Mouse (Mus musculus) MEL-GATA-1-ER (cell line): Measurements from ENCODE around the gene Ctso.

Experiments
- DNase-seq: peaks from one replicate; pipeline ENCODE4 v3.0.0-alpha.2; 2012; ENCODE audit warnings: low read depth; ENCODE audit errors: extremely low read depth

Gene Ctso

DNA sequence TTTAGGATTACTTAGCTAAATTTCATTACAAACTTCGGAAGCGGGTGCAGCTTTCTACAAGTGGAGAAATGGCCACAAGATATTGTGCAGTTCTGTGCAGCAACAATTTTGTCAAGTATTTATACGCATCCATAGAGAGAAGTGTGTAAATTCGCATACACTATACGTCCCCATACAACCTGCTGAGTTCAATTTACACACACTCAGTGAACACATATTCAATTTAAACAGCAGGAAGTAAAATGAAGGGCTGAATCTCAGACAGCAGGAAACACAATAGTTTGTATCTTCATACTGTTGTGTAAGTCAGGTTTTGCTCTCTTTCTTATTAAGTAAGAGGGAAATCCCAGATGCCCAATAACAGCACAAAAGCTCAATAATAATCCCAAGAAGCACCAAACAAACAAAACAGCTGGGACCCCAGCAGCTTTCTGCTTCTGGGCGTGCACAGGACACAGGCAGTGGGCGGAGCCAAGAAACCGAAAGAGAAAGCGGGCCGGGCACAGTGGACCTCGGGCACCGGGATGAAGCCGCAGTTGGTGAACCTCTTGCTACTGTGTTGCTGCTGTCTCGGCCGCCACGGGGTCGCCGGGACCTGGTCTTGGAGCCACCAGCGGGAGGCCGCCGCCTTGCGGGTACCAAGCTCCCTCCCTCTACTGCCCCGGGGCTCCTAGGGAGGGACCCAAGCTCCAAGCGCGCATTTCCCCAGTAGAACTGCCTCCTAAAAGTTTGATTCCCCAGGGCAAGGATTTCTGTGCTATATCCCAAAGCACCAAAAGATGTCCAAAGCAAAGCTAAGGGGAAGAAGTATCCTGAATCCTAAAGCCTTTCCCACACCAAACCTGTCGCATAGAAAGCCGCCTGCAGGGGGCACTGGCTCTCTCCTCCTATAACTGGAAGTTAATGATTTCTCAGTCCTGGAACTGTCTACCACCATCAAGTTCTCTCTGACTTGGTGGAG is at the start of gene Ctso:
Gene Ctso (plus strand): TSS at position 461 of the 961 bp plus-strand sequence.
- DNase-seq, result peak; percentile 72

DNA sequence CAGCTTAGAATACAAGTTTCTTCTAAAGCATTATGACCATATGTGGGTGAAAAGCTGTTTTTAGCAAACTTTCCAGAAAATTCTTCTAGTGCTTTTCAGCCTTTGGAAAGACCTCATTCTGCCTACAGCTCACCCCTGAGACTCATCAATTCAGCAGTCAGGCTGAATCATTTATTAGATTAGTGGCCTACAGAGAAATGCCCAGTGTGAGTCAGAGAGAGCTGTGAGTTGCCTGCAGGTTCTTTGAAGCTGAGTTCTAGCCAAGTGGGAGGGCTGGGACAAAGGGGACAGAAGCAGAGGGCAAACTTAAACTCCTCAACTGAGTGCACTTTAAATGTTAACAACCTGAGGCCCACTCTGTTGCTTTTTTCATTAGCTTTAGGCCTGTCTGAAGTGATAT is 48.5 kb upstream of the Ctso start:
- no peak for DNase-seq

DNA sequence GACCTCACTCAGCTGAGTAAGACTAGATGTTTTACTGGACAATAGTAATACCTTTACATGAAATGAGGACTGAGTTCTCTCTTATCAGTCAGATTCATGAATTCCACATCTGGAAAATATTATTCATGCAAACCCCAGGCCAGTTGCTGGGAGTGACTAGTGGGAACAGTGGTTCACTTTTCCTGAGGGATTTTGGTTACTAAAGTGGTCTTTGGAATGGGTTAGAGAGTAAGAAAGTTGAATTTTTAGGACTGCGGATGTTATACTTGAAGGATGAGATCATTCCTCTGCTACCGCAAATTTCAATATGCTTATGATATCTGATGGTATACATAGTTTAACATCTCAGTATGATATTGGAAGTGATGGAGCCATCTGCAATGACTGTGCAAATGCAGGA is 46.8 kb upstream of the Ctso start:
- no peak for DNase-seq

DNA sequence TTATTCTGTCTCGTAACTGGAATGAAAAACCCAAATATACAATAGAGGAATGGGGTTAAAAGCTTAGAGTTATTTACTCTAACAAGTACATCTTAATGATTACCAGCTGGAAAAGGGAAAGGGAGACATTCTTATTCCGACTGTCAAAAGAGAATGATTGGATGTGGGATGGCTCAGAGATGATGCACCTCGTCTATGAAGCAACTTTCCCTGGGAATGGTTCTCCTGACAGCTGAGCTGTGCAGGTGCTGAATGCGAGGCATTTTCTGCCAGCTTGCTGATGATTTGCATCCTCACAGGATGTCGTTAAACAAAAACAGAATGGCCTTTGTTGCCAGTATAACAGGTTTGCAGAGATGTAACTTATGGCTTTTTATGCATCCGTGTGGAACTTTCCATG is 43.3 kb upstream of the Ctso start:
- no peak for DNase-seq

DNA sequence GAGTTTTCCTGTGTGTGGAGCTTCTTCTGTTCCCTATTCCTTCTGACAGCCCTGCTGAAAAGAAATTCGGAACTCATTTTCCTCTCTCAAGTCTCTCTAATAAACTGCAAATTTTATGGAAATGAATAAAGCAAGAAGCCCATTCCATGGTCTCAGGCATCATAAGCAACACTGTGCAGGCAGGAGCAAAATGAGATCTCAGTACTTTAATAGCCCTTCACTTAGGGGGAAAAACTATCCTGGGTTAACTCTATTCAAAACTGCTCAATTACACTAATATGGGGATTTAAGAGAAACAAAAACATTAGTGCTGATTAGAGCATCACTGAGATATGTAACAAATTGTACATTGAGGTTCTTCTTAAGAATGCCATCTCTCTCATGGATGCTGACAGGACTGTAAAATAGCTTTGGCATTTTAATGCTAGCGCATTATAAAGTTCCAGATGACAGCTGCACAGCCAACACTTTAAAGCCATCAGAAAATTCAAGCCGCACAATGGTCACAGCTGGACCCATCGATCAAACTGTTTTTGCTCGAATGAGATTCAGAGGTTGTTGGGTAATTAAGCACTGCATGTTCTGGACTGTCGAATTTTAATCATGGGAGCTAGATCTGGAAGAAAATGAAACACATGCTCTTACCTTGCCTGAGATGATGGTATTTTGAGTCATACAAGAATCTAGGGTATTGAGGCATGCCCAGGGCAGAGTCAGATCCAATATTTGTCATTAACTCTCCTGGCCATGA is 21.9 kb upstream of the Ctso start:
- DNase-seq, result no peak

DNA sequence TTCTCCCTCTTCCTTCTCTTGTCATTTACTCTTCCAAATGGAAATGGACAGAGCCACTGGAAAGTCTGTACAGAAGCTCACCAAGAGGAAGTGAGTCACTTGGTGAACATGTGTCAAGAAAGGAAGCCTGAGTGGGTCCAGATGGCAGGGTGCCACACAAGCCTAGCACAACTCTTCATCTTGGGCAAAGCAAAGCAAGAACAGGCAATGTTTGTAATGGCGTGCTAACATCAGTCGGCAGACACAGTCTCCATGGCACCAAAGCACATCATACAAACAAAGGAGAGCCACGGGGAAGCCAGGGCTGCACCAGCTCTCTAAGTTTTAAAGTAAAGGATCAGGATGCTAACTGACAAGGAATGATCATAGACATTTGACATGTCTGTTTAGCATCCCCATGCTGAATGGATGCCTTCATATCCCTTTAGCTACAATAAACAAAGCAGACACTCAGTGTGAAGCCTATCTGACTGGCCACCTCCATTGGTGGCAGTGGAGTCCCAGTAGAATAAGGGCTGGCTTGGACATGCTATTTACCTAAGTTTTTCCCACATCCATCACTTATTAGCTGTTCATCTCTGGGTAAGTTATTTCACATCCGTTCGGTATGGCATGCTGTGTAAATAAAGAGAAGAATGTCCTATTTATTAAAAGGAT is 16.2 kb upstream of the Ctso start:
- DNase-seq, result no peak

DNA sequence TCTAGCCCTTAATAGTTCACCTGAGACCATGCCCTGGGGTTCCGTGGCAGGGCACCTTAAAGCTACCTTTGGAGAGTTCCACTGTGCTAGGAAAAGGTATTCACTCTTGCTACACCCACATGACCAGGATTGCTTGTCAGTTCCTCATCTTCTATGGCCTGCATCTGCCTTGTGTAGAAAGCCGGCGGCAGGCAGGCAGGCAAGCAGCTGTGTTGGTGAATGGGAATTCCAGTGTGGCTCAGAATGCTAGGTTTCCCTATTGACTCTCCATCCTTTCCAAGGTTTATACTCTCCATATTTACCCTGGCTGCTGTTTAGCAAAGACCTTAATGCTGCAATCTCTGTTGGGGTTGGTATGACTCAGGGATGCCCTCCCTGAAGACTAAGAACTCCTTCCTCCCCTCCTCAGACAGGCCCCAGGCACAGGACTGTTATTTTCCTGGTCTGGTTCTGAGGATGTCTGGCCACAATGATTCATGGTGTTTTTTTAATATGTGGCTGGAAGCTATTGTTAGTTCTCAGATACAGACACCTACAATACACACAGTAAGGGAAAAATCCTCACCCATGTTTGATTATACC is 15.0 kb upstream of the Ctso start:
- no peak for DNase-seq

DNA sequence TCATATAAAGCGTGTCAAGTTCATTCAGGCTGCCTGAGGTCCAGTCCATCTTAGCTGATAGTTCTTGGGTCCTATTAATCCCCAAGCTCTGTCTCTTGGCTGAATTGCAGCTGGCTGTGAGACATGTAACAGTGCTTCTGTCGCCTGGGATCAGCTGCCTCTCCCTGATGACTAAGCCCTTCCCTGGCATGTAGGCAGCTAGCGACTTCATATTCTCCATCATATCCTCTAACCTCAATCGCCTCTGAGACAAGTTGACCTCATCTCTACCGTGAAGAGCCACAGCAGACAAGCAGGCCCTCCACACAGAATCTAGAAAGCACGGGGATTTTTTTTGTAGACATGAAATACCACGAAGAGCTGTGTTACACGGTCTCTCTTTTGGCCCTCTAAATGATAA is 14.2 kb upstream of the Ctso start:
- no peak for DNase-seq

DNA sequence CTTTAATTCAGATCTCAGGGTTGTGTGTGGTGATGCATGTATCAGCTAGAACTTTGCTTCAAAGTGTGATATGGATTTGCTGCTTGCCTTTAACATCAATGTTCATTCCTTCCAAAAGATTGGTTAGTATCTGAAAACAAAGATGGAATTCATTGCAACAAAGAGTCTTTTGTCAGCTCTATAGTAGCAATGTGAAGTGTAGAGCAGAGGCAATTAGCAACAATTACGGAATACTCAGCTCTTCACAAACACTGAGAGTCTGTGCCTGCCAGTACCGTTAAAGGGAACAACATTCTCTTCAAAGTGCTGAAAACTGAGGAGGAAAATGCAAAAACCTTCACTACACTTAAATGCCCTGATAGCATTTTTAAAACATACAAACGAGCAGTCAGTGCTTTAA is 12.7 kb upstream of the Ctso start:
- no peak for DNase-seq

DNA sequence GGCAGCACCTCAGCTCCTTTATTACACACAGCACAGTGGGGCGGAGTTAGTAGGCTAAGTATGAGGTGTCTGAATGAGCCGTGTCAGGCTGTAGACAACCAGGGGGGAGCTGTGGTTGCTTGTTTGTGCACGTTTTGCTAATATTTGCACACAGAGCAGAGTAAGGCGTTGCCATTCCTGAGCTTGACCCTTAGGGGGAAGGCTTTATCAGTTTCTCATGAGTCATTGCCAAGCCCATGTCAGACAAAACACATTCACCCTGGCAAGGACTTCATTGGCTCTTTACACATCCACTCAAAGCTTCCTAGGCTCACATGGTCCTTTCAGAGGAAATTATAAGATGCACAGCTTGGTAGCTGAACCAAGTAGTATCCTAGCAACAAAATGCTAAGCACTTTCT is 9.5 kb upstream of the Ctso start:
- no peak for DNase-seq

DNA sequence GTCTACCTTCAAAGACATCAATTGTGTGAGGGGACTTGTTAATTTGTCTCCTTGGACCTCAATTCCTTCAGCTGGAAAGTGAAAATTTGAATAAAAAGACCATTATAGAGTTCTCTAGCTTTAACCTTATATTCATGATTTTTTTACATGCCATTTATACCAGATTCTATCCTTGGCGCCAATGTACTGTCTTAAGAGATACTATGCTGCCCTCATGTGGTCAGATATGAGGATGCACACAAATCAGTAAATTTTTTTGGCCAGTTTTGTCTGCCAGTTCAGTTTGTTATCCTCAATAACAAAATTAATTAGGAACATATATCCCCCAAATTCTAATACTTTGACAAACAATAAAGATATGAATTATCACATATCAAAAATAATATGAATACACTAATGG is 7.5 kb upstream of the Ctso start:
- DNase-seq, result peak; percentile 60

DNA sequence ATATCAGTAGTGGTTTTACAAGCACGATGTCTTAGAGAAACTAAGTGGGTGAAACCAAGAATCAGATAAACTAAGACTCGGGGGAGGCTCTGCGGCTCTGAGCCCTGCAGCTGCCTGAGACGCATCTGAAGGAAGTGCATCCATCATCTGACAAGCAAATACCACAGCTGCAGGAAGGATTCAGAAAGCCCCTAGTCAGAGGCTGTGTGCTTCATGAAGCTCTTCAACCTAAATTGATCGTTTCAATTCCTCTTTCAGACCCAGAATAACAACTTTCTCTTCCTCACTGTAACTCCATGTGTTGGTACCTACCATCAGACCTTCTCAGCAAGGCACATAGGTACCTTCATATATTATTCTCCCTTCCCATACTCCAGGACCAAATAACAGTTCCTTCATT is 6.5 kb upstream of the Ctso start:
- DNase-seq, result no peak

DNA sequence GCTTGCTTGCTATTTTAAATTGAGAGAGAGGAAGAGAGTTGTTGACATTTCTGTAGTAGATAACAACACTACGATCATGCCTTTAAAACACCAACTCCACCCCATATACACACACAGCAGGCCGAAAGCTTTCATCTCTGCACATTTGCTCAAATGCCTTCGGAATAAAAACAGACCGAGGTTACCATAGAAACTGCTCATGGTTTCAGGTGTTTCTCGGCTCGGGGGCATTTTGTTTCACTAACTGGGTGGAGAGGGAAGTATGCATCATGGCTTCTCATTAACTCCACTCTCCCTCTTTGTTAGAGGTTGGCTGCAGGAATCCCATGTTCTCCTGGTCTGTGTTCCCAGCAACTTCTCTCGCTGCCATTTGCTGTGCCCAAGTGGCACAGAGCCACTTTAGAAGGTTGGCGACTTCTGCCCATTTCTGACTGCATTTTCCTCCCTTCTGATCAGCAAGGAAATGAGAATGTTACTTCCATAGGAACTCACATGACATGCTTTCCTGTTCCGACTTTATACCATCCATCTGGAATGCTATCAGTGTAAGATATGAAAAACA is 5.6 kb upstream of the Ctso start:
- DNase-seq, result no peak

DNA sequence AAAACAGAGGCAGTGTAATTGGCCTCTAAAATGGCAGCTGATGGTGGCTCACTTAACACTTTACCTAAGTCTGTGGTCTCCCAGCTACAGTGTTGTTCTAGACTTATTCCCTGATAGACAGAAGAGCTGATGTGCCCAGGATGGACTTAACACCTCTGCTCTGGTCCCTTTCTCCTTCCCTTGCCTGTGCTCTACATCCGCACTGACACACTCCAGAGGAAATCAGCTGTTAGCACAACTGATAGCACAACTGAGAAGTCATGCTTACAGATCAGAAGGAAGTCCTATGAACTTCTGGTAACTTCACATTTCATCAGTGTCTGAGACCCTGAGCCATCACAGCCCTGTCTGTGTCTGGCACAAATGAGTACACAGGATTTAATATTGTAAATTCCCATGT is 3.3 kb upstream of the Ctso start:
- DNase-seq, result no peak

DNA sequence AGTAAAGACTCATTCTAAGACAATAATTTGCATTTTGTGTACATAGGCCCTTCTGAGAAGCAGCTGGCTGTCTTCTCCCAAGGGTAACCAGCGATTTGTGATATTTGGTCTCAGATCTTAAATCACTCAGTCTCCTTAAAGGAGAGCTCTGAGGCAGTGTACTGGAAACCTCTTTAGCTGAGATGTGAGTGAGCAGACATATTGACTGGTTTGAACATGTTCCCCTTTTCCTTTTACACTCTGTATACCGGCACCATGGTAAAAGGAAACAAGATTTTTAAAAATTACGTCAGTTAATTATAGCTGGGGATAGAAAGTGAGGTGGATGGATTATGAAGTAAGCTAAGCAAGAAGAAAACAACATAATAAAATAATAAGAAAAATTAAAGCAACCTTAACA is 706 bp upstream of the Ctso start:
- DNase-seq, result no peak

DNA sequence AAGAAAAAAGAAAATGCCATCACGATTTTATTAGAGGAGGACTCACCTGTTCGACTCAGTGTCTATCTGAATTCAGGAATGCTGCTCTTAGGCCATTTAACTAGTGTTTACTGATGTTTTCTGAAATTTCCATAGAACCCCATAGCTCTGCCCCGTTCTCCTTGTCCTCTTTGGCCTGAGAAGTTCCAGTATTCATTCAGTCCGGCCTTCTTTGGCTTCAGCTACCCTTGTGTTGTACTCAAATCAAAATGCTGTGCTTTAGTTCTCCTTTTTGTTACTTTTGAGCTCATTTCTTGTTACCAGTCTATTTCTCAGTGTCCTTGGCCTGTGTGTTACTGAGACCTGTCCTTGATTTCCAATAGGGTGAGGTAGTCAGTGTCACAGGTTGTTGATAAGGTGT is 947 bp downstream of the Ctso start:
- DNase-seq, result no peak

DNA sequence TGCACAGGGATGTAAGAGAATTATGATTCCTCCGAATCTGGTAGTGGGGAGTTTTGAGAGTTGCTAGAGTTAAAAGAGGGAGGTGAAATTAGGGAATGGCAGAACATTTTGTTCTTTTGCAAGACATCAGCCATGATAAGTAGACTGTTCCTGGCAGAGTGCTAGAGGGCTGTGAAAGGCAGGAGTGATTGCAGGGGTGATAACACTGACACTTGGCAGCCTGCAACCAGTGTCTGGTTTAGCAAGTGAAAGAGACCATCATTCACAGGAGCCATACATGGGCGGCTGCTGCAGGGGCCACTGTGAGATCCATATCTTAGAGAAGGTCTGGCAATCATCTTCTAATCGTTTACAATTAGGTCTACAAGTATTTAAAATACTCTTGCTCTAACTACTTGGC is 6.5 kb downstream of the Ctso start:
- DNase-seq, result no peak

DNA sequence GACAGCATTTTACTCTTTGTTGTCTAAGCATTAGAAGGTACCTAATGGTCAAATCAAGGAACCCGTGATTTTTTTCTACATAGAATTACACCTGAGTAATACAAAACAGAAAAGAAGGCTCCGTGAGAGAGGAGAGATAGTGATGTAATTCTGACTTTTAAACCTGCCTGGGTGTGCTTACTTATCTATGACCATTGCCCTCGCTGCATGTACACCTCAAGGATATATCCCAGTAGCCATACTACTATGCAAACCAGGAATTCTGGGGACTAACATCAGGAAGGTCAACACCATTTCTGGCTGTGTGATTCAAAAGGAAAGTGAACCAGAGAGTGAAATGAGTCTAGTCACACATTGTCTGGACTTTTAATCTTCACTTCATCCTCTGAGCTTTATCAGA is 9.9 kb downstream of the Ctso start:
- DNase-seq, result no peak

DNA sequence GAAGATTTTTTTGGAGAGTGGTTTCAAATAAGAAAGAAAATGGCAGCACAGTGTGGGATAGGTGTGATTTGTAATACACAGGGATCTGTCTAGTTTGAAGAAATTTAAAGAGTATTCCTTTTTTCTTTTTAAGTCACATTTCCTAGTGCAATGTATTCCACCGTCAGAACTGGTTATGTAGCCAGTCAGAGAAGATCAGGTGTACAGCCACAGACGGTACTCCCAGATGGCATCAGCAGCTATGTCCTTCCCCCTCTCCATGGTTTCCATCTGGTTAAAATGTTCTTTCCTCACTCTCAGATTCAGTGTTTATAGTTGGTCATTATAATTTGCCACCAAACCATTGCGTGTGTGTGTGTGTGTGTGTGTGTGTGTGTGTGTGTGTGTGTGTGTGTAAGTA is 10.7 kb downstream of the Ctso start:
- DNase-seq, result no peak

DNA sequence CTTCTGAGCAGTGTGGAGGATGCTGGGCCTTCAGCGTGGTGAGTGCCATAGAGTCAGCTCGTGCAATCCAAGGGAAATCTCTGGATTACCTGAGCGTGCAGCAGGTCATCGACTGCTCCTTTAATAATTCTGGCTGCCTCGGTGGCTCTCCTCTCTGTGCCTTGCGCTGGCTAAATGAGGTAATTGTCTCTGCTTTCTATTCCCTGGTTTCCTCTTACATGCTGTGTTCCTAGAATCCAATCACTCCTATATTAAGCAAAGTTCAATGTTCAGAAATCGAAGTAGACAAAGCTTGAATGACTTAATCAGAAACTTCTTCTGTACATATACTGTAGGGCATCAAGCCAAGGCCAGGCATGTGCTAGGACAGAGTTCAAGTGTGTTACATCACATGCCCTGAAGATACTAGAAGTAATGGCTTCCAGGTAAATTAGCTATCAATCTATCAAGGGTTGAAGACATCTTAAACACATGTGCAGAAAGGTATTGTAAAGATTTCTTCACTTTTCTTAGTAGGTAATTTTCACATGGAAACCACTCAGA is 12.5 kb downstream of the Ctso start:
- DNase-seq, result no peak

DNA sequence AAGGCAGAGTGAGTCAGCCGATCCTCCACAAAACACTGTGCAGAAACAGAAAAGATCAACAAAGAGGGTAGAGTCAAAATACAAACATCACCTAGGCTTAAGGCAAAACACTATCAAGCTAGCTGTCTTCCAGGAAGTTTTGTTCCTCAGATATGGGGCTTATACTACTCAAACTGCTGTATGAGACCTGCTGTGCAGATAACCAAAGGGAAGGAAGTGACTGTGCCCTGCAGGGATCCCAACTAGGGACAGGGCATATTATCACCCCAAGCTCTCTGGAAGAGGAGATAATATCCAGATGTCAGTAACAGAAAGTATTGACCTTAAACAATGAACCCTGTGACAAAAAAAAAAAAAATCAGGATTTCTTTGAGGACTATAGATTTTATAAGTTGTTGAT is 16.6 kb downstream of the Ctso start:
- DNase-seq, result no peak
